Mouse (Mus musculus) limb, embryonic 14.5 days (tissue): ENCODE results near the gene Spint4. TPM values are rescaled to one million over a fixed set of nuclear protein-coding genes. Genes with fewer than 3 reads are reported as not detected.
A peak's percentile ranks its signal among the peaks of the same experiment; 100 is the strongest.

Experiments used
- ATAC-seq: fragments of 200-750 bp; cut with Nextera tagmentation; 2 replicates; pipeline ENCODE4 v1.8.0; 2017; ENCODE audit warnings: low read depth, moderate number of reproducible peaks, moderate TSS enrichment; ENCODE audit not compliant: low FRiP score
- DNase-seq: peaks from one replicate; pipeline ENCODE4 v3.0.0-alpha.2; 2015; ENCODE audit warnings: low spot score
- H3K27ac ChIP-seq: fragments of 300-500 bp; sonication (generic); replicated peaks from 2 replicates; pipeline ENCODE4 v1.5.1; 2014; ENCODE audit warnings: low read depth, mild to moderate bottlenecking, low read length, moderate library complexity, mixed read lengths
- H3K27me3 ChIP-seq: fragments of 300-500 bp; sonication (generic); 2 replicates; pipeline ENCODE4 v1.6.1; 2014; ENCODE audit warnings: low read length, mixed read lengths; ENCODE audit not compliant: control insufficient read depth, insufficient read depth
- H3K36me3 ChIP-seq: fragments of 300-500 bp; sonication (generic); 2 replicates; pipeline ENCODE4 v1.6.1; 2014; ENCODE audit warnings: mild to moderate bottlenecking, low read length, moderate library complexity, mixed read lengths; ENCODE audit not compliant: control insufficient read depth, insufficient read depth
- H3K4me1 ChIP-seq: fragments of 300-500 bp; sonication (generic); 2 replicates; pipeline ENCODE4 v1.6.1; 2014; ENCODE audit warnings: antibody characterized with exemption, low read length, mixed read lengths; ENCODE audit not compliant: control insufficient read depth, insufficient read depth
- H3K4me2 ChIP-seq: fragments of 300-500 bp; sonication (generic); replicated peaks from 2 replicates; pipeline ENCODE4 v1.6.1; 2014; ENCODE audit warnings: low read depth, mild to moderate bottlenecking, low read length, moderate library complexity; ENCODE audit not compliant: severe bottlenecking
- H3K4me3 ChIP-seq: fragments of 300-500 bp; sonication (generic); replicated peaks from 2 replicates; pipeline ENCODE4 v1.5.1; 2014; ENCODE audit warnings: low read length
- H3K9ac ChIP-seq: fragments of 300-500 bp; sonication (generic); 2 replicates; pipeline ENCODE4 v1.6.1; 2014; ENCODE audit warnings: mild to moderate bottlenecking, low read depth, low read length, moderate library complexity; ENCODE audit not compliant: severe bottlenecking
- H3K9me3 ChIP-seq: fragments of 300-500 bp; sonication (generic); 2 replicates; pipeline ENCODE4 v1.6.1; 2016; ENCODE audit warnings: low read length; ENCODE audit not compliant: control insufficient read depth
- POLR2A ChIP-seq: fragments of 200-500 bp; IDR thresholded peaks from 2 replicates; pipeline ENCODE4 v1.8.0; 2012; ENCODE audit warnings: inconsistent platforms, mild to moderate bottlenecking, moderate library complexity, borderline replicate concordance; ENCODE audit not compliant: insufficient read depth, insufficient read length; ENCODE audit errors: extremely low read depth
- WGBS: fragments of 180-500 bp; shearing (Covaris S2); extraction: QIAGEN DNeasy Blood & Tissue Kit; methylation state at CpG from one replicate; pipeline ENCODE4 v1.1.7; 2014; 5-methylcytosine and 5-hydroxymethylcytosine counted together
- polyA plus RNA-seq, 2 experiments: library from polyadenylated mRNA; depleted of rRNA in 1 of 2; stranded (reverse) in 1 of 2; unstranded in 1 of 2; fragments of >200 nt; fragmentation: Nextera tagmentation in 1 of 2; extraction: Ambion mirVana in 1 of 2; gene quantifications; 2 replicates each; pipeline versions ENCODE4 v1.2.1 to v1.2.3; 2012 to 2014

The Spint4 gene
- polyA plus RNA-seq (2012; rRNA removed), result not detected in 2 replicates
- not detected in 2 replicates for polyA plus RNA-seq (2014; fragmentation: Nextera tagmentation; extraction: Ambion mirVana)

DNA sequence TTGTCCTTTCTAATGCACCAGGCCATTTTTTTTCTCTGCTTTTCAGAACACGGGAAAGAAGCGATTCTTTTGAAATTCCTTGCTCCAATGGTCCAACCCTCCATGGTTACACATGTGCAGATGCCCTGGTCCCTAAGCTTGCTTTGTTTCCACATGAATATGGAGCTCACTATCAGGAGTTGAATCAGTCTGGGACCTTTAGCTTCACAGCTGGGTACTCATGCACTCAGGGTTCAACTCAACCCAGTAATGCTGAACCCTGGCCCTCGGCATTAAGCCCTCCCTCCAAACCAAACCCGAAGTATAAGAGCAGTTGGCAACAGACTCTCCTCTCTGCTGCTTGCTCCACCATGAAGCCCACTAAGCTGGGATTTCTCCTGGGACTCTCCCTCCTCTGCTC lies at the start of gene Spint4:
Gene Spint4 (plus strand): TSS at position 301 of the 400 bp plus-strand sequence.
- H3K27ac ChIP-seq, result no peak within 1 kb of the TSS
- ATAC-seq, result no peak
- no peaks in the 10 kb centered on the region for H3K36me3 ChIP-seq
- no peaks in the 10 kb centered on the region for H3K9me3 ChIP-seq
- no peaks in the 10 kb centered on the region for H3K27me3 ChIP-seq
- 83% methylated on average over 4 of the region's 4 CpGs for WGBS
- no peak for DNase-seq
- H3K4me2 ChIP-seq, result no peak within 1 kb of the TSS
- no peaks in the 10 kb centered on the region for H3K4me1 ChIP-seq
- no peak within 1 kb of the TSS for H3K4me3 ChIP-seq
- no peak within 1 kb of the TSS for H3K9ac ChIP-seq
- no peak for TF ChIP-seq POLR2A

DNA sequence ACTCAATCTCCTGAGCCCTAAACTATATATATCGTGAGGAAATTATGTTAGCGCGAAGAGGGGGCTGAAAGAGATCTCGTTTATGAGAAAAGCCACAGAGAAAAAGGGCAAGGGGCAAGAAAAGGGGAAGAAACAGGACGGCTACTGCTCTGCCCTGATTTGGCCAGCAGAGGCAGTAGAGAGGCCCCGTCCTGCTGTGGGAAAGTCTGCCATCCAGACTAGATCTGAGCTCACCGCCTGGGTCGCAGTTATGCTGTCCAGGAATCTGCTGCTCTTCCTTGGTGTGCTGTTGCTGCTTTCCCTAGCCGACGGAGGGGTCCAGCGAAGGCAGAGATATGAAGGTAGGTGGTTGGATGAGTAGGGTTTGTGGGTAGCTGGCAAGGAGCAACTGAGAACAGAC lies 42.4 kb upstream of the Spint4 start, which contains the start of gene Wfdc10:
Gene Wfdc10 (plus strand): TSS at position 189 of the 400 bp plus-strand sequence.
- Histone ChIP-seq H3K4me1 (no peaks in the 10 kb centered on the region), H3K9ac (no peak within 1 kb of the TSS), H3K27ac (no peak within 1 kb of the TSS), H3K4me3 (no peak within 1 kb of the TSS), H3K27me3 (no peaks in the 10 kb centered on the region), H3K9me3 (no peaks in the 10 kb centered on the region), H3K4me2 (no peak within 1 kb of the TSS), H3K36me3 (no peaks in the 10 kb centered on the region)
- 18% methylated on average over 11 of the region's 11 CpGs for WGBS
- peak; percentile 36 for DNase-seq
- TF ChIP-seq POLR2A, result no peak
- ATAC-seq, result no peak

DNA sequence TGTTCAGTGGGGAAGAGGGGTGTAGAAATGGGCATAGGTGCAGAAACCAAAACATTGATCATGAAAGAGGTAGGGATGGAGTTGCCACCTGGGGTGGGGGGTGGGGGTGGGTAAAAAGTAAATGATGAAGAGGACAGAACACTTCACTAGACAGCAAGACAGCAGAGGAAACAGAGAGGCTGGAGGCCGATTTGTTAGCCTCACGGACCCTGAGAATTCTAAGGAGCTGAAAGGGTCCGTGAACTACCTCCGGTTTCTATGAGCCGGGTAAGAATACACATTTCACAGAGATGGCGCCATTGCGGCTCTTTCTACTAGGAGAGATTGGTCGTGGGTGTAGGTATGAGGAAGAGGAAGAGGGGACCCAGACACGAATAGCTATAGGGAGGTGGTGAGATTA lies 41.8 kb upstream of the Spint4 start, which contains the start of gene Wfdc9:
Gene Wfdc9 (minus strand): TSS at position 101 of the 400 bp plus-strand sequence.
- Histone ChIP-seq H3K27me3 (no peaks in the 10 kb centered on the region), H3K9ac (no peak within 1 kb of the TSS), H3K36me3 (no peaks in the 10 kb centered on the region), H3K9me3 (no peaks in the 10 kb centered on the region), H3K27ac (no peak within 1 kb of the TSS), H3K4me2 (no peak within 1 kb of the TSS), H3K4me3 (no peak within 1 kb of the TSS), H3K4me1 (no peaks in the 10 kb centered on the region)
- no peak for TF ChIP-seq POLR2A
- ATAC-seq, result no peak
- no peak for DNase-seq
- WGBS, result 84% methylated on average over 9 of the region's 9 CpGs

DNA sequence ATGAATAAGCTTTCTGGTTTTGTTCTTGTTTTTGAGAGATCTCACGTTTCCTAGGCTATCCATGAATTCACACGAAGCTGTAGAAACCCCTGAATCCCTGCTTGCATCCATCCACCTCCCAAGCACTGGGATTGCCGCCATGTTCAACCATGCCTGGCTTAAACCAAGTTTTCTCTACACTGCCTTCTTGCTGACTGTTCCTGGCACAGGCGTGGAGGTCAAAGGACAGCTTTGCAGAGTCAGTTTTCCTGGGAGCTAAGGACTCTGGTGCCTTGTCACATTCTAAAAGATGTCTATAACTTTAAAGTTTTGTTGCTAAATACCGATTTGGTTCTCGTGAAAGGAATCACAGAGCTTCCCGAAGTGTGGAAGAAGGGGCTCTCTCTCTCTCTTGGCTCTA lies 33.5 kb upstream of the Spint4 start:
- WGBS, result 91% methylated on average over 7 of the region's 7 CpGs
- Histone ChIP-seq H3K27me3 (no peaks in the 10 kb centered on the region), H3K9me3 (no peaks in the 10 kb centered on the region), H3K4me1 (no peaks in the 10 kb centered on the region), H3K9ac (no peak overlapping the region), H3K36me3 (no peaks in the 10 kb centered on the region), H3K27ac (no peak overlapping the region), H3K4me2 (no peak overlapping the region), H3K4me3 (no peak overlapping the region)
- DNase-seq (no peak), ATAC-seq (no peak)
- no peak for TF ChIP-seq POLR2A

DNA sequence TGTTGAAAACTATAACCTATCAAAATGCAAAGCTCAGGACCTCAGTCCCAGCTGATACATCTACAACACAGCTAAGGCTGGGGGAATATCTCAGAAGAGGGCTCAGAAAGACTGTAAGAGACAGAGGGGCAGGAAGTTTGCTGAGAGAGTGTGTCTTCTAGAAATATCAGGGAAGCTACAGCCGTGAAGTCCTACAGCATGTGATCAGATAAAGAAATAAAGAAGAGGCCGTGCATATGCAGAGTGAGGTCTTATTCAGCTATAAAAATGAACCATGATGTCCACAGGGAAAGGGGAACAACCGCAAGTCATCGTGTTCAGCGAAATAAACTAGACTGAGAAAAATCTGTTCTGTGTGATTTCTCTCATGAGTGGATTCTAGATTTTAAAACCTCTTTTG lies 28.0 kb upstream of the Spint4 start:
- no peak for DNase-seq
- Histone ChIP-seq H3K9me3 (no peaks in the 10 kb centered on the region), H3K9ac (no peak overlapping the region), H3K4me2 (no peak overlapping the region), H3K4me3 (no peak overlapping the region), H3K4me1 (no peaks in the 10 kb centered on the region), H3K36me3 (no peaks in the 10 kb centered on the region), H3K27ac (no peak overlapping the region), H3K27me3 (no peaks in the 10 kb centered on the region)
- no peak for ATAC-seq
- WGBS, result 85% methylated on average over 5 of the region's 5 CpGs
- no peak for TF ChIP-seq POLR2A

DNA sequence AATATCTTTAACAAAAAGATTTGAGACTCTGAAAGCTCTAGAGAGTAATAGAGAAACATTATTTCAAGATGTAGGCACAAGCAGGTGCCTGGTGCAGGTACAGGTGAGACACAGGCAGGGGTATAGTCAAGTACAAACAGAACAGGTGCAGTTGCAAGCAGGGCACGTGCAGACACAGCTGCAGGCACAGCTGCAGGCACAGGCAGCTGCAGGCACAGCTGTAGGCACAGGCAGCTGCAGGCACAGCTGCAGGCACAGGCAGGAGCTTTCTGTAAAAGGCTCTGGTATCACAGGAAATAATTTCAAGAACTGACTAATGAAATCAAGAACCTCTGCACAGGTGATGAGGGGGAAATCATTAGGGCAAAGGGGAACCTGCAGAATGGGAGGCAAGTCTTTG lies 27.4 kb upstream of the Spint4 start:
- Histone ChIP-seq H3K4me1 (no peaks in the 10 kb centered on the region), H3K27me3 (no peaks in the 10 kb centered on the region), H3K9me3 (no peaks in the 10 kb centered on the region), H3K36me3 (no peaks in the 10 kb centered on the region), H3K4me3 (no peak overlapping the region), H3K4me2 (no peak overlapping the region), H3K9ac (no peak overlapping the region), H3K27ac (no peak overlapping the region)
- DNase-seq (no peak), ATAC-seq (no peak)
- TF ChIP-seq POLR2A, result no peak
- 12% methylated on average over 1 of the region's 1 CpGs for WGBS
